ENCODE assay signal across 24 mouse cellular contexts in the genomic region with DNA sequence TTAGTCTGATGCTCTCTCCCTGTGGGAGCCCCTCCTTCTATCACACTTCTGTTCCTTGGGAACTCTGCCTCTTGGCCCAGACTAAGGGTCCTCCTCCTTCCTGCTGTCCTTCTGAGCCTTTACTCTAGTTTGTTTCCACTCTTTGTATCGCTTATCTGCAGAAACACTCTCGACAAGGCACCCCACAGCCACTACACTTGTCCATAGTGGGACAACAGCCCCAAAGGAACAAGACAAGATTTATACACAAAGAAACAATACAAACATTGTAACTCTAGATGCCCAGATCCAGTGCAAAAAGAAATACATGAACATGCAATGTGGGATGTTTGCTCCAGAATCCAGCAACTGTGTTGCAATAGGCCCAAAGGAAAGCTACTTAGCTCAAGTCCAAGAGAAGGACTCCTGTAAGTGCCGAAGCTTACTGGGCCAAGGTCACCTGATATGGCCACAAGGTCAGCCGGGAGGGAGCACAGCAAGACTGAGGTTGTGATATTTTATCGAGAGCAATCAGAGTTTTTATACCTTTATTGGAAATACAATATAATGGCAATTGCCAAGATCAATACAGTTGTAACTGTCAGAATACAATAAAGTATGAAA. TPM values are rescaled to one million over a fixed set of nuclear protein-coding genes. Genes with fewer than 3 reads are reported as not detected.
DNase-seq lines count a peak whose midpoint lies in the region.
"Had no signal": no experiment of that assay in that cellular context is flagged by ENCODE, and none has a peak within 500 bp of the region (broad histone marks: within the 10 kb centered on the region; RNA-seq: fewer than 3 reads in every experiment).

No protein-coding gene starts in this region.

- peaks cover 3% of the 10 kb centered on the region for H3K4me1 ChIP-seq in brown adipose tissue, adult 24 weeks (ENCODE audit: control insufficient read depth, insufficient read depth, insufficient read length, low read length)
- H3K4me1 ChIP-seq: forebrain, embryonic 10.5 days; limb, embryonic 10.5 days; liver, embryonic 15.5 days; midbrain, embryonic 15.5 days; neural tube, embryonic 12.5 days had no signal

- H3K4me3 ChIP-seq in brown adipose tissue, adult 24 weeks (ENCODE audit: insufficient read depth, low read depth, low read length): no peak overlapping the region
- H3K4me3 ChIP-seq: forebrain, embryonic 10.5 days; limb, embryonic 10.5 days; liver, embryonic 15.5 days; midbrain, embryonic 15.5 days; neural tube, embryonic 12.5 days had no signal

- DNase-seq in adrenal gland, adult (ENCODE audit: inconsistent age in 2 of 2, low spot score in 1 of 2): peak; percentile 45 to 72
- no peak for DNase-seq in adrenal gland, postnatal 4 days (ENCODE audit: low spot score in 2 of 2)
- peak; percentile 13 for DNase-seq in heart, adult 8-10 months (ENCODE audit: low spot score)
- DNase-seq in heart, postnatal 4 days: no peak
- DNase-seq in lung, postnatal 25 days (ENCODE audit: low spot score): peak; percentile 20
- DNase-seq in lung, postnatal 14 days: no peak
- DNase-seq: cerebellum, adult 11-12 months; cerebellum, postnatal 10 days; gastrocnemius, postnatal 10 days; kidney, adult 9 months; kidney, postnatal 14 days; liver; right cerebral cortex, adult 18-20 months; right cerebral cortex, postnatal 4 days; thymus, adult 18-20 months; thymus, postnatal 36 days had no signal

- H3K27ac ChIP-seq in brown adipose tissue, adult 24 weeks (replicated peaks; ENCODE audit: low read depth, low read length): 0 out of 2 replicates have a peak overlapping the region, but pooled peaks have one; percentile 14
- H3K27ac ChIP-seq: forebrain, embryonic 10.5 days; hindbrain, embryonic 14.5 days; limb, embryonic 10.5 days; liver, embryonic 15.5 days; macrophage; midbrain, embryonic 15.5 days; neural tube, embryonic 12.5 days had no signal

RNA-seq across cellular contexts. Expression of a gene that starts 25.7 kb away (rescaled TPM):
- 100 to 1,000 TPM; 175 to 177 TPM for total RNA-seq in adrenal gland, postnatal 4 days (2021)
- 10 to 100 TPM; 42.4 to 60.0 (median 51.5) TPM for total RNA-seq in heart, adult 8-10 months (2022)
- 100 to 1,000 TPM; 119 to 127 TPM for total RNA-seq in heart, postnatal 4 days (2021)
- polyA plus RNA-seq in brown adipose tissue, adult 24 weeks (2012; ENCODE audit: insufficient read depth, insufficient read length, missing spikeins): 113 and 139 TPM in 2 replicates

RNA-seq across cellular contexts. Expression of a gene that starts 46.0 kb away (rescaled TPM):
- 10 to 100 TPM in 1 of 2 experiments, 1 to 10 TPM in 1; 9.7 to 10.4 TPM for total RNA-seq in adrenal gland, postnatal 4 days (2021)
- total RNA-seq in heart, adult 8-10 months (2022): 1 to 10 TPM; 4.8 to 7.6 (median 6.3) TPM
- 1 to 10 TPM; 2.4 to 3.0 TPM for total RNA-seq in heart, postnatal 4 days (2021)
- 13.8 and 20.7 TPM in 2 replicates for polyA plus RNA-seq in brown adipose tissue, adult 24 weeks (2012; ENCODE audit: insufficient read depth, insufficient read length, missing spikeins)

RNA-seq across cellular contexts. Expression of a gene that starts 46.3 kb away (rescaled TPM):
- total RNA-seq in adrenal gland, postnatal 4 days (2021): 1 to 10 TPM; 5.6 to 9.1 TPM
- 1 to 10 TPM; 4.3 to 5.9 (median 5.4) TPM for total RNA-seq in heart, adult 8-10 months (2022)
- total RNA-seq in heart, postnatal 4 days (2021): 1 to 10 TPM; 3.4 to 4.4 TPM
- 12.3 and 12.6 TPM in 2 replicates for polyA plus RNA-seq in brown adipose tissue, adult 24 weeks (2012; ENCODE audit: insufficient read depth, insufficient read length, missing spikeins)

Comparison
In these comparisons a context has a peak if more than half of its experiments do, and no peak if none do; other contexts are left out.
1. DNase-seq: peak in adrenal gland, adult (2 of 2), heart, adult 8-10 months (single experiment) and lung, postnatal 25 days (single experiment); none in adrenal gland, postnatal 4 days (0 of 2), heart, postnatal 4 days (single experiment) and lung, postnatal 14 days (single experiment).